Mouse (Mus musculus) left cerebral cortex, postnatal 14 days (tissue): ENCODE results near the gene Pygm. TPM values are rescaled to one million over a fixed set of nuclear protein-coding genes. Genes with fewer than 3 reads are reported as not detected.

Experiments used
- DNase-seq, 2 experiments: peaks; one replicate each; pipeline ENCODE4 v3.0.0; 2021 to 2022; ENCODE audit warnings: low spot score in 2 of 2, mixed read lengths in 1 of 2
- intact Hi-C: fragments of 180-260 bp; cut with DNase I; formaldehyde crosslinking; loops from one replicate; pipeline ENCODE4 v1.15.1; 2025
- total RNA-seq, 2 experiments: library from RNA; stranded (reverse); gene quantifications; 2 replicates each; pipeline ENCODE4 v1.2.3; 2021

Gene Pygm
- total RNA-seq, 2 experiments from 2014 or later: 20.6 to 31.9 TPM

DNA sequence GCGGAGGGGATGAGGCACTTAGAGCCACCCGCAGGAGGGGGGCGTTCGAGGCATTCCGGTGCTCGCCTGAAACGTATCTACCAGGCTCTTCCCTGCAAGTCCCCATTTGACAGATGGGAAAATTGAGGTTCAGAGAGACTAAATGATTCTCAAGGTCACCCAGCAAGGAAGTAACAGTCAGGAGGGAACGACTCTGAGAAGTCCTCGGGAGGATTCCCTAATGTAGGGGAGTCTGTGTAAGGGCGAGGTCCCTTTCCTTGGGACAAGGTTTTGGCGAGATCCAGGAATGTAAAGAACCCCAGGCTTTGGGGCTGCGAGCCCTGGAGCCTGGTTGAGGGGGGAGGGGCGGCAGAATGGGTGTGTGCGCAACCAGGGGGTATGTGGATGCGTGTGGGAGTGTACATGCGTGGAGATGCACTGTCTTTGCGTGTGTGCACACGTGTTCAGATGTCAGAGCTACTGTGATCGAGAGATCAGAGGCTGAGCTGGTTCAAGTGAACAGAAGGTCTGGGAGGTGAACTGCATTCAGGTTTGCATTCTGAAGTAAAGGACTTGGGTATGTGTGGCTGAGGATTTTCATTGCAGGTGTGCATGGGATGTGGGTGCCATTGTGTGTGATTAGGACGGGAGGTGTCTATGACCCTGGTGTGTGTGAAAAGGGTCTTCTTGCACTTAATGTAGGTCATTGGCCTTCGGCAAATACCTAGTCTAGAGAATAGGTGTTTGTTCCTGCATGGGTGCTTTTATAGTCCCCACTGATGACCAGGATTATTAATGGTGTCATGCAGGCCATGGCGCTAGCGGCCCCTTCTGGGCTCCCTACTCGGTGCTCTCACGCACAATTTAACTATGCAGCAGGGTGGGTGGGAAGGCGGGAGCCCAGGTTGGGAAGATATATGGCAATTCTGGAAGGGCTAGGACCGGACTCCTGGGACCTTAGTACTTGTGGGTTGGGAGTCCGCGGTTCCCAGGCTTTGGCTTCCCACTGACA, 16.2 kb downstream of the Pygm start:
- DNase-seq: peak; percentile 55 to 56
- intact Hi-C loops: no loop called here

DNA sequence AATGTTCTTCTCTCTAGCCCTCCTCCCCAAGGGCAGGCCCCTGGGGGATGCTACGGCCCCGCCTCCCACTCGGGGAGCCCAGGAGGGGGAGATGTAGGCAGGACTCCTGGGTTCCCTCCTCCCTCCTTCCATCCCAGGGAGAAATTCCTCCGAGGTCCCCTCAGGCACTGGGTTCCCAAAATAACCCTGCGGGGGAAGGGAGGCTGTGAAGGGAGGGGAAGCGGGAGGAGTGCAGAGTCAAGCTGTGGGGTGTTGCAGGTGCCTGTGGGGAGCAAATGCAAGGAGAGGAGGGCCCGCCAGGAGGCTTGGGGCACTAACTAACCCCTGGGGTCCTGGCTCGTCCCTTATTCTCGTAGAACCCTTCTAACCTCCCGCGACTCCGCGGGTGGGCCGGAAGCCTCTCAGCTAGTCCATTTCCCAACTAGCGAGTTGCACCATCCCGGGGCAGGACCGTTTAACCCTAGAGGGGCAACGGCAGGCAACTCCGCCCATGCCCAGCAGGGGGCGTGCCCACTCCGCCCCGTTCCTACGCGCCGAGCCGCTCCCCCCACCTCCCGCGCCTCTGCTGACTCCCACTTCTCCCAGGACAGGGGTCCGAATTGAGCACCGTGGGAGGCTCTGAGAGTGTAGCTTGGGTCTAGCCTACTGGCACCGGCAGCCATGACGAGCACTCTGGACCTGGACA, 17.1 kb downstream of the Pygm start:
- DNase-seq: peak; percentile 67 to 71

GRCm38 (mm10) chr19:6401951-6402350, 17.8 kb downstream of the Pygm start:
- intact Hi-C loops: no loop called here
- DNase-seq: no peak

More for the DNA sequence above, 17.1 kb downstream of the Pygm start:
- intact Hi-C loops: no loop called here

GRCm38 (mm10) chr19:6403869-6404268, 19.7 kb downstream of the Pygm start:
- intact Hi-C loops: no loop called here
- DNase-seq: no peak

GRCm38 (mm10) chr19:6405433-6405832, 21.2 kb downstream of the Pygm start:
- DNase-seq: no peak
- intact Hi-C loops: no loop called here

DNA sequence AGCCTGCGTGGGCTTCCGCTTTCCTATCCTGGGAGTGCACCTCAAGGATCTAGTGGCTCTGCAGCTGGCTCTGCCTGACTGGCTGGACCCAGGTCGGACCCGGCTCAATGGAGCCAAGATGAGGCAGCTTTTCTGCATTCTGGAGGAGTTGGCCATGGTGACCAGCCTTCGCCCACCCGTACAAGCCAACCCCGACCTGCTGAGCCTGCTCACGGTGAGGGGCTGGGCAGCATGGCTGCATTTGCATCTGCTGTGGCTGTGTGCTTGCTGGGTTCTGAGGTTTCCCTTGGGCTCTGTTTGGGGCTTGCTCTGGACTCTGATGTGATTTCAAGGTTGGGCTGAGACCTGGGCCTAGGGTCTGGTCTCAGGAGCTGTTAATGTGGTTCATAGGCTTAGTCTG, 22.9 kb downstream of the Pygm start:
- intact Hi-C loops: no loop called here
- no peak for DNase-seq

- DNase-seq: no peak
- intact Hi-C loops: no loop called here
Measured at GRCm38 (mm10) chr19:6407816-6408510, 23.8 kb downstream of the Pygm start.

DNA sequence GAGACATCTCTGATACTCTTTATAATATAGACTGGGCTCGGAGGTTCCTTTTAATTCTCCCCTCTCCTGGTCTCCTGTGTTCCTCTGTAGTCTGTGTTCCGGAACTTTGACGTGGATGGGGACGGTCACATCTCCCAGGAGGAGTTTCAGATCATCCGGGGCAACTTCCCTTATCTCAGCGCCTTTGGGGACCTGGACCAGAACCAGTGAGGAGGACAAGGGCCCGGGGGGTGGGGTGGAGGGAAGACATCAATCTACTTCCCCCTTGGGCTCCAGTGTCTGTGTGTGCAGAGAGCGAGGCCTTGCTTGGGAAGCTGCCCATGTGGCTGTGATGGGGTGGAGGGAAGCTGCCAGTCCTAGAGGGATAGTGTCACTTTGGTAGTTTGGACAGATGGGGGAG, 24.6 kb downstream of the Pygm start:
- intact Hi-C loops: no loop called here
- DNase-seq: no peak

DNA sequence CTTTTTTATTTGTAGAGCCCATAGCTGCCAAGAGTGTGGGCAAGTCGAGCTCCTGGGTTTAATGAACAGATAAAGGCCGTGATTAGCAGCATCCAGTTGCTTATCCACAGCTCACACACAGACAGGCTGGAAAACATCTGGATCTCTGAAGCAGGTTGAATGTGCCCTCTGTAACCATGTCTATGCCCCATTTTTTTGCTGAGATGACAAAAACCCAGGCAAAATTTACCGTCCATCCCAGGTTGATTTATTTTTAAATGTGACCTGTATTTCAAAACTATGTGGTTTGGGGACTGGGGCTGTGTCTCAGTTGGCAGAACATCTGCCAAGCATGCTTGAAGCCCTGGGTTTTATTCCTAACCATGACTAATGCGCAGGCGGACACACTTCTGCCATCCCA, 25.0 kb downstream of the Pygm start:
- no peak for DNase-seq
- intact Hi-C loops: no loop called here

GRCm38 (mm10) chr19:6409936-6410335, 25.7 kb downstream of the Pygm start:
- no peak for DNase-seq
- intact Hi-C loops: no loop called here

DNA sequence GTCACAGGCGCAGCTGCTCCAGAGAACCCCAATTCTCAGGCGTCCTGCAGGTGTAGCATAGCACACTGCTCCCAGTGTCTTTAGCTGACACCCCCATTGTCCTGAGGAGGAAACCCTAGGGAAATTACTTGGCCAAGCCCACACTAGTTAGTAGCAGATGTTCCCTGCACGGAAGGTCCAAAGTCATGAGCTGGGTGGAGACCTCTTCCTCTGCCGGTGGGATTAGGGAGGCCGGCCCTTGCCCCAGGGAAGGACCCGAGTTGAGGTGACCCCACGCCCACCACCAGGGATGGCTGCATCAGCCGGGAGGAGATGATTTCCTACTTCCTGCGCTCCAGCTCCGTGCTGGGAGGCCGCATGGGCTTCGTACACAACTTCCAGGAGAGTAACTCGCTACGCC, 28.6 kb downstream of the Pygm start:
- DNase-seq: no peak
- intact Hi-C loops: no loop called here

GRCm38 (mm10) chr19:6415454-6415853, 31.3 kb downstream of the Pygm start:
- intact Hi-C loops: loop anchor here (5.0 kb wide), 1 partner anchor 37 kb away; no protein-coding TSS in a partner anchor
- DNase-seq: no peak

GRCm38 (mm10) chr19:6416124-6416770, 32.0 kb downstream of the Pygm start:
- peak in 1 of 2 experiments; percentile 57 for DNase-seq
- intact Hi-C loops: loop anchor here (5.0 kb wide), 1 partner anchor 36 kb away; no protein-coding TSS in a partner anchor

GRCm38 (mm10) chr19:6416894-6417761, 32.9 kb downstream of the Pygm start:
- DNase-seq: no peak
- intact Hi-C loops: loop anchor here (5.0 kb wide), 1 partner anchor 35 kb away; no protein-coding TSS in a partner anchor

DNA sequence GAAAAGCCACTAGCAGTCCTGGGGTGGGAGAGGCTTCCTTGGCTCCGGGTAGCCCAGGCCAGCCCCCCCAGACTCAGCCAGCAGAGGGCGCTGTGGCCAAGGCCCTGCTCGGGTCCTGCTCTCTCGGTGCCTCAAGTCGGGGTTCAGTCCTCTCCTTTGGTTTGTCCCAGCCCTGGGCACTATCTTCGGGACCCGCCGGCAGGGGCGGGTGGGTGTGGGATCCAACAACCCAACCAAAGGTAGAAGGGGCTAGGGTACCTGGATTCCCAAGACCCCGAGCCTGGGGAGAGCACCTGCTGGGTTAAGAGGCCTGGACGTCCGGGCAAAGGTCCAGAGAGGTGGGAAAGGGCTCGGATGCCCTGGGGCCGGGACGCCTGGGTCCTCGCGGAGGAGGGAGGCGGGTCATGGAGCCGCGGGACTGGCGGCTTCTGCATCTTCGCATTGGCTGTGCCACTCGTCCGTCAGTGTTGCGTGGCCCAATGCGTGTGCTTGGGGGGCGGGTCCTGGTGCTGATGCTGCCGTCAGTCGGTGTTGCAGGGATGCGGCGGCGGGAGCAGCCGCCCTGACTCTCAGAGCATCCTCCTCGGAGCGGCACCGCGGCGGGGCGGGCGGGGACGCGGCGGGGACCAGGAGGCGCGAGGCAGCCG, 34.2 kb downstream of the Pygm start, which contains the start of gene Nrxn2:
Gene Nrxn2 (plus strand): TSS at position 499 of the 647 bp plus-strand sequence.
- intact Hi-C loops: loop anchor here (5.0 kb wide), 1 partner anchor 34 kb away; no protein-coding TSS in a partner anchor

GRCm38 (mm10) chr19:6418984-6419692, 34.9 kb downstream of the Pygm start:
- no peak for DNase-seq
- intact Hi-C loops: loop anchor here (5.0 kb wide), 1 partner anchor 33 kb away; no protein-coding TSS in a partner anchor

More for the DNA sequence above, 34.2 kb downstream of the Pygm start, which contains the start of gene Nrxn2:
- peak; percentile 95 to 96 for DNase-seq

GRCm38 (mm10) chr19:6419805-6420310, 35.7 kb downstream of the Pygm start:
- intact Hi-C loops: loop anchor here (5.0 kb wide), 1 partner anchor 32 kb away; no protein-coding TSS in a partner anchor
- no peak for DNase-seq
